Mouse (Mus musculus): Measurements from ENCODE around the gene Topaz1. TPM values are rescaled to one million over a fixed set of nuclear protein-coding genes. Genes with fewer than 3 reads are reported as not detected.

Gene Topaz1
- total and polyA plus RNA-seq, 2 experiments: not detected

- Histone ChIP-seq H3K4me1 (ENCODE audit: control insufficient read depth, insufficient read depth, low read length) (no peaks in the 10 kb centered on the region), H3K36me3 (ENCODE audit: control insufficient read depth, insufficient read depth, low read length) (no peaks in the 10 kb centered on the region), H3K4me3 (ENCODE audit: insufficient read depth, low read depth, low read length) (no peak overlapping the region), H3K9ac (ENCODE audit: low read depth, low read length) (no peak overlapping the region), H3K79me2 (ENCODE audit: control insufficient read depth, insufficient read depth, low read length) (no peaks in the 10 kb centered on the region), H3K27me3 (ENCODE audit: control insufficient read depth, insufficient read depth, low read length) (no peaks in the 10 kb centered on the region; the same call in 1 of the 2 replicates), H3K27ac (replicated peaks; ENCODE audit: insufficient read depth, low read depth, low read length) (no peak overlapping the region)
- 38% methylated on average over 22 of the region's 22 CpGs for WGBS
- no peak for DNase-seq (ENCODE audit: extremely low read depth, low read depth, low spot score)
- TF ChIP-seq POLR2A (IDR thresholded peaks at IDR 0.05; ENCODE audit: extremely low read depth, insufficient read depth, low read length) (no peak), CTCF (IDR thresholded peaks at IDR 0.05; ENCODE audit: low read depth, low read length) (no peak)
Measured at GRCm38 (mm10) chr9:122725046-122725765, 21.9 kb upstream of the Topaz1 start.

- Histone ChIP-seq H3K4me1 (ENCODE audit: control insufficient read depth, insufficient read depth, low read length) (peaks cover 2% of the 10 kb centered on the region; the same call in 1 of the 2 replicates), H3K27me3 (ENCODE audit: control insufficient read depth, insufficient read depth, low read length) (no peaks in the 10 kb centered on the region; the same call in 1 of the 2 replicates), H3K79me2 (ENCODE audit: control insufficient read depth, insufficient read depth, low read length) (no peaks in the 10 kb centered on the region), H3K9ac (ENCODE audit: low read depth, low read length) (no peak overlapping the region), H3K27ac (replicated peaks; ENCODE audit: insufficient read depth, low read depth, low read length) (no peak overlapping the region), H3K4me3 (ENCODE audit: insufficient read depth, low read depth, low read length) (no peak overlapping the region), H3K36me3 (ENCODE audit: control insufficient read depth, insufficient read depth, low read length) (no peaks in the 10 kb centered on the region)
- no peak for TF ChIP-seq POLR2A (IDR thresholded peaks at IDR 0.05; ENCODE audit: extremely low read depth, insufficient read depth, low read length)
- peak; percentile 15; the same call in 1 of the 2 replicates for TF ChIP-seq CTCF (IDR thresholded peaks at IDR 0.05; ENCODE audit: low read depth, low read length)
- peak; percentile 43 for DNase-seq (ENCODE audit: extremely low read depth, low read depth, low spot score)
- 22% methylated on average over 10 of the region's 10 CpGs for WGBS
Measured at GRCm38 (mm10) chr9:122729500-122729899, 17.6 kb upstream of the Topaz1 start.

- 37% methylated on average over 8 of the region's 8 CpGs for WGBS
- DNase-seq (ENCODE audit: extremely low read depth, low read depth, low spot score): no peak
- Histone ChIP-seq H3K79me2 (ENCODE audit: control insufficient read depth, insufficient read depth, low read length) (no peaks in the 10 kb centered on the region), H3K4me3 (ENCODE audit: insufficient read depth, low read depth, low read length) (no peak overlapping the region), H3K27ac (replicated peaks; ENCODE audit: insufficient read depth, low read depth, low read length) (no peak overlapping the region), H3K4me1 (ENCODE audit: control insufficient read depth, insufficient read depth, low read length) (peaks cover 2% of the 10 kb centered on the region; the same call in 1 of the 2 replicates), H3K27me3 (ENCODE audit: control insufficient read depth, insufficient read depth, low read length) (no peaks in the 10 kb centered on the region), H3K9ac (ENCODE audit: low read depth, low read length) (no peak overlapping the region), H3K36me3 (ENCODE audit: control insufficient read depth, insufficient read depth, low read length) (no peaks in the 10 kb centered on the region)
- TF ChIP-seq CTCF (IDR thresholded peaks at IDR 0.05; ENCODE audit: low read depth, low read length): no peak
- TF ChIP-seq POLR2A (IDR thresholded peaks at IDR 0.05; ENCODE audit: extremely low read depth, insufficient read depth, low read length): no peak
Measured at GRCm38 (mm10) chr9:122732126-122732810, 14.9 kb upstream of the Topaz1 start.

- H3K9ac ChIP-seq (ENCODE audit: low read depth, low read length): no peak overlapping the region
- TF ChIP-seq POLR2A (IDR thresholded peaks at IDR 0.05; ENCODE audit: extremely low read depth, insufficient read depth, low read length): no peak
- no peak for TF ChIP-seq CTCF (IDR thresholded peaks at IDR 0.05; ENCODE audit: low read depth, low read length)
- peaks cover 2% of the 10 kb centered on the region; the same call in 1 of the 2 replicates for H3K4me1 ChIP-seq (ENCODE audit: control insufficient read depth, insufficient read depth, low read length)
- DNase-seq (ENCODE audit: extremely low read depth, low read depth, low spot score): peak; percentile 49
- H3K27me3 ChIP-seq (ENCODE audit: control insufficient read depth, insufficient read depth, low read length): no peaks in the 10 kb centered on the region
- WGBS: 39% methylated on average over 12 of the region's 12 CpGs
- H3K79me2 ChIP-seq (ENCODE audit: control insufficient read depth, insufficient read depth, low read length): no peaks in the 10 kb centered on the region
- no peak overlapping the region for H3K27ac ChIP-seq (replicated peaks; ENCODE audit: insufficient read depth, low read depth, low read length)
- H3K36me3 ChIP-seq (ENCODE audit: control insufficient read depth, insufficient read depth, low read length): no peaks in the 10 kb centered on the region
- peak overlapping the region; percentile 52 for H3K4me3 ChIP-seq (ENCODE audit: insufficient read depth, low read depth, low read length)
Measured at GRCm38 (mm10) chr9:122733222-122733621, 13.9 kb upstream of the Topaz1 start.

- Histone ChIP-seq H3K9ac (ENCODE audit: low read depth, low read length) (no peak overlapping the region), H3K36me3 (ENCODE audit: control insufficient read depth, insufficient read depth, low read length) (no peaks in the 10 kb centered on the region), H3K79me2 (ENCODE audit: control insufficient read depth, insufficient read depth, low read length) (no peaks in the 10 kb centered on the region), H3K4me1 (ENCODE audit: control insufficient read depth, insufficient read depth, low read length) (peaks cover 2% of the 10 kb centered on the region; the same call in 1 of the 2 replicates), H3K27me3 (ENCODE audit: control insufficient read depth, insufficient read depth, low read length) (no peaks in the 10 kb centered on the region), H3K27ac (replicated peaks; ENCODE audit: insufficient read depth, low read depth, low read length) (no peak overlapping the region), H3K4me3 (ENCODE audit: insufficient read depth, low read depth, low read length) (no peak overlapping the region)
- no peak for DNase-seq (ENCODE audit: extremely low read depth, low read depth, low spot score)
- 67% methylated on average over 7 of the region's 7 CpGs for WGBS
- no peak for TF ChIP-seq POLR2A (IDR thresholded peaks at IDR 0.05; ENCODE audit: extremely low read depth, insufficient read depth, low read length)
- TF ChIP-seq CTCF (IDR thresholded peaks at IDR 0.05; ENCODE audit: low read depth, low read length): no peak
Measured at GRCm38 (mm10) chr9:122734934-122735333, 12.2 kb upstream of the Topaz1 start.
